Mouse (Mus musculus) inflammation-experienced regulatory T-cells (primary cell): ENCODE results near the gene Ube2v1. TPM values are rescaled to one million over a fixed set of nuclear protein-coding genes. Genes with fewer than 3 reads are reported as not detected.

Experiments used
- polyA plus RNA-seq, 2 experiments: library from polyadenylated mRNA; unstranded; fragments of 100-300 nt; shearing (Covaris generic); gene quantifications; one replicate each; pipeline ENCODE4 v1.2.1; 2017

Ube2v1 gene
- 100 to 1,000 TPM; 259 to 269 TPM for polyA plus RNA-seq

GRCm38 (mm10) chr2:167631591-167632448 lies at the start of gene Ube2v1:
Ube2v1 (minus strand) TSS chr2:167632095.

GRCm38 (mm10) chr2:167661270-167662203 lies 29.6 kb upstream of the Ube2v1 start, which contains the start of gene Gm20431:
Gm20431 (minus strand) TSS chr2:167661496.

Other genes with a start within 250 kb of the Ube2v1 start
- 10 to 100 TPM; 59.6 to 78.9 TPM for gene Slc9a8, start 210.4 kb downstream of the Ube2v1 start, polyA plus RNA-seq
- 100 to 1,000 TPM; 213 to 254 TPM for gene Rnf114, start 139.4 kb downstream of the Ube2v1 start, polyA plus RNA-seq
- 10 to 100 TPM; 24.1 to 30.1 TPM for gene Spata2, start 139.2 kb downstream of the Ube2v1 start, polyA plus RNA-seq
- under 1 TPM in 1 of 2 experiments, not detected in 1; 0.69 TPM for gene Snai1, start 93.9 kb downstream of the Ube2v1 start, polyA plus RNA-seq
- gene Gm20431, start 29.4 kb upstream of the Ube2v1 start, polyA plus RNA-seq = 10 to 100 TPM; 19.1 to 24.6 TPM
- gene Cebpb, start 56.8 kb upstream of the Ube2v1 start, polyA plus RNA-seq = 10 to 100 TPM; 51.3 to 69.3 TPM
- gene Tmem189, start 57.7 kb upstream of the Ube2v1 start, polyA plus RNA-seq = 100 to 1,000 TPM in 1 of 2 experiments, 10 to 100 TPM in 1; 83.2 to 124 TPM